Comparison of ENCODE assay signal across 19 mouse cellular contexts in genomic region chr2:13559729-13560128, GRCm38 (mm10). TPM values are rescaled to one million over a fixed set of nuclear protein-coding genes. Genes with fewer than 3 reads are reported as not detected.
DNase-seq lines count a peak whose midpoint lies in the region; ATAC-seq and TF ChIP-seq lines count a peak whose summit lies in the region.
"Had no signal": no experiment of that assay in that cellular context is flagged by ENCODE, and none has a peak within 500 bp of the region (broad histone marks: within the 10 kb centered on the region; RNA-seq: fewer than 3 reads in every experiment).

No protein-coding gene starts in this region.

- no peak for TF ChIP-seq CTCF in stomach, postnatal 0 days (IDR thresholded peaks at IDR 0.05; ENCODE audit: low read depth)

- H3K27ac ChIP-seq in midbrain, embryonic 11.5 days (ENCODE audit: low read depth, low read length) = no peak overlapping the region
- H3K27ac ChIP-seq in midbrain, embryonic 10.5 days (replicated peaks) = no peak overlapping the region
- no peak overlapping the region for H3K27ac ChIP-seq in stomach, postnatal 0 days (replicated peaks)
- H3K27ac ChIP-seq: embryonic facial prominence, embryonic 15.5 days; forebrain, embryonic 15.5 days; hindbrain, embryonic 12.5 days had no signal

- H3K27me3 ChIP-seq in midbrain, embryonic 11.5 days (ENCODE audit: control insufficient read depth, insufficient read depth, low read length) = no peaks in the 10 kb centered on the region
- no peaks in the 10 kb centered on the region for H3K27me3 ChIP-seq in midbrain, embryonic 10.5 days (ENCODE audit: low read depth, poor library complexity, severe bottlenecking)
- H3K27me3 ChIP-seq in stomach, postnatal 0 days (ENCODE audit: control insufficient read depth, insufficient read depth, low read length) = no peaks in the 10 kb centered on the region
- H3K27me3 ChIP-seq: embryonic facial prominence, embryonic 15.5 days; forebrain, embryonic 15.5 days; hindbrain, embryonic 12.5 days; Patski had no signal

- no peak for TF ChIP-seq EP300 in stomach, postnatal 0 days (optimal IDR thresholded peaks at IDR 0.05)

- no peaks in the 10 kb centered on the region for H3K36me3 ChIP-seq in midbrain, embryonic 11.5 days (ENCODE audit: control insufficient read depth, insufficient read depth, low read length)
- no peaks in the 10 kb centered on the region for H3K36me3 ChIP-seq in midbrain, embryonic 10.5 days
- H3K36me3 ChIP-seq in stomach, postnatal 0 days (ENCODE audit: control insufficient read depth, insufficient read depth, low read length) = no peaks in the 10 kb centered on the region
- H3K36me3 ChIP-seq: embryonic facial prominence, embryonic 15.5 days; forebrain, embryonic 15.5 days; hindbrain, embryonic 12.5 days had no signal

- no peak overlapping the region for H3K4me3 ChIP-seq in midbrain, embryonic 11.5 days (ENCODE audit: low read depth, low read length)
- no peak overlapping the region for H3K4me3 ChIP-seq in midbrain, embryonic 10.5 days
- H3K4me3 ChIP-seq in stomach, postnatal 0 days (ENCODE audit: low read depth, low read length) = no peak overlapping the region
- H3K4me3 ChIP-seq: embryonic facial prominence, embryonic 15.5 days; forebrain, embryonic 15.5 days; hindbrain, embryonic 12.5 days had no signal

- ATAC-seq in midbrain, embryonic 11.5 days (ENCODE audit: low FRiP score) = no peak
- ATAC-seq in activated CD4-positive, CD25-positive, alpha-beta regulatory T cell, adult 4 months = peak; percentile 45
- no peak for ATAC-seq in stomach, postnatal 0 days (ENCODE audit: low FRiP score, low TSS enrichment)
- ATAC-seq: forebrain, embryonic 15.5 days; hindbrain, embryonic 16.5 days; Patski had no signal

- WGBS in midbrain, embryonic 11.5 days = 84% methylated on average over 5 of the region's 5 CpGs
- 86% methylated on average over 5 of the region's 5 CpGs for WGBS in midbrain, embryonic 10.5 days
- WGBS in stomach, postnatal 0 days = 79% methylated on average over 5 of the region's 5 CpGs

- H3K4me1 ChIP-seq in midbrain, embryonic 11.5 days (ENCODE audit: control insufficient read depth, insufficient read depth, low read length) = peaks cover 2% of the 10 kb centered on the region; the same call in 1 of the 2 replicates
- H3K4me1 ChIP-seq in midbrain, embryonic 10.5 days = peaks cover 26% of the 10 kb centered on the region
- H3K4me1 ChIP-seq in stomach, postnatal 0 days (replicated peaks; ENCODE audit: control insufficient read depth, insufficient read depth) = no peaks in the 10 kb centered on the region
- H3K4me1 ChIP-seq: forebrain, embryonic 15.5 days; hindbrain, embryonic 12.5 days had no signal

- no peaks in the 10 kb centered on the region for H3K9me3 ChIP-seq in midbrain, embryonic 11.5 days (ENCODE audit: control insufficient read depth, low read length)
- H3K9me3 ChIP-seq in midbrain, embryonic 10.5 days (replicated peaks) = no peaks in the 10 kb centered on the region
- H3K9me3 ChIP-seq in stomach, postnatal 0 days (ENCODE audit: control insufficient read depth, low read length) = no peaks in the 10 kb centered on the region
- H3K9me3 ChIP-seq: embryonic facial prominence, embryonic 15.5 days; forebrain, embryonic 15.5 days; hindbrain, embryonic 12.5 days had no signal

- peak; percentile 70 for DNase-seq in midbrain, embryonic 11.5 days (ENCODE audit: low spot score, missing footprints)
- DNase-seq in midbrain, embryonic 10.5 days (ENCODE audit: low spot score) = no peak
- DNase-seq in induced T-regulatory cell, adult 2 months (ENCODE audit: low read depth) = peak; percentile 90
- DNase-seq in left cerebral cortex, postnatal 14 days (ENCODE audit: low spot score in 2 of 2) = no peak
- no peak for DNase-seq in stomach, postnatal 0 days (ENCODE audit: low spot score)
- DNase-seq in frontal cortex, adult 2 months (ENCODE audit: extremely low spot score in 1 of 2, low spot score in 1 of 2) = no peak
- DNase-seq: adrenal gland, postnatal 14 days; cerebellum, adult 2 months; cerebellum, postnatal 10 days; gastrocnemius, postnatal 14 days; heart, postnatal 10 days; heart, postnatal 4 days; kidney, adult 2 months had no signal

- no peak overlapping the region for H3K9ac ChIP-seq in midbrain, embryonic 11.5 days (ENCODE audit: low read length)
- H3K9ac ChIP-seq in stomach, postnatal 0 days (ENCODE audit: low read length) = no peak overlapping the region
- H3K9ac ChIP-seq: embryonic facial prominence, embryonic 15.5 days; forebrain, embryonic 15.5 days; hindbrain, embryonic 12.5 days had no signal

- intact Hi-C loops in left cerebral cortex, postnatal 14 days (cut with DNase I) = no loop called here

- no peak overlapping the region for H3K4me2 ChIP-seq in midbrain, embryonic 11.5 days
- H3K4me2 ChIP-seq in stomach, postnatal 0 days (replicated peaks; ENCODE audit: low read depth) = no peak overlapping the region
- H3K4me2 ChIP-seq: embryonic facial prominence, embryonic 15.5 days; forebrain, embryonic 15.5 days; hindbrain, embryonic 12.5 days had no signal

RNA-seq across cellular contexts. Expression of gene Vim, which starts 14.0 kb away (rescaled TPM):
- 1,500 and 1,513 TPM in 2 replicates for polyA plus RNA-seq in midbrain, embryonic 11.5 days (2014; fragmentation: Nextera tagmentation; extraction: Ambion mirVana)
- polyA plus RNA-seq in midbrain, embryonic 10.5 days (2016; fragmentation: Nextera tagmentation; extraction: Ambion mirVana) = 1,116 and 1,227 TPM in 2 replicates
- 100 to 1,000 TPM; 703 to 754 TPM for polyA plus RNA-seq in activated CD4-positive, CD25-positive, alpha-beta regulatory T cell, adult 4 months (2017; shearing (Covaris generic))
- 10 to 100 TPM; 82.1 to 84.0 TPM for total RNA-seq in left cerebral cortex, postnatal 14 days (2021)
- polyA plus RNA-seq in stomach, postnatal 0 days (2015; fragmentation: Nextera tagmentation; extraction: Ambion mirVana) = 287 and 331 TPM in 2 replicates
- polyA plus RNA-seq in frontal cortex, adult 2 months (2012; rRNA removed) = 125 and 135 TPM in 2 replicates

RNA-seq across cellular contexts. Expression of gene Trdmt1, which starts 15.3 kb away (rescaled TPM):
- polyA plus RNA-seq in midbrain, embryonic 11.5 days (2014; fragmentation: Nextera tagmentation; extraction: Ambion mirVana) = 9.6 and 12.7 TPM in 2 replicates
- 9.3 and 9.5 TPM in 2 replicates for polyA plus RNA-seq in midbrain, embryonic 10.5 days (2016; fragmentation: Nextera tagmentation; extraction: Ambion mirVana)
- 10 to 100 TPM; 16.2 to 17.0 TPM for polyA plus RNA-seq in activated CD4-positive, CD25-positive, alpha-beta regulatory T cell, adult 4 months (2017; shearing (Covaris generic))
- total RNA-seq in left cerebral cortex, postnatal 14 days (2021) = 1 to 10 TPM; 5.0 to 6.3 TPM
- polyA plus RNA-seq in stomach, postnatal 0 days (2015; fragmentation: Nextera tagmentation; extraction: Ambion mirVana) = 6.9 and 7.2 TPM in 2 replicates
- 5.7 and 7.7 TPM in 2 replicates for polyA plus RNA-seq in frontal cortex, adult 2 months (2012; rRNA removed)

Comparison
In these comparisons a context has a peak if more than half of its experiments do, and no peak if none do; other contexts are left out.
1. DNase-seq: peak in midbrain, embryonic 11.5 days (single experiment) and induced T-regulatory cell, adult 2 months (single experiment); none in midbrain, embryonic 10.5 days (single experiment), left cerebral cortex, postnatal 14 days (0 of 2), stomach, postnatal 0 days (single experiment) and frontal cortex, adult 2 months (0 of 2).